Mouse (Mus musculus): ENCODE data around the gene Klhdc7b.

DNA sequence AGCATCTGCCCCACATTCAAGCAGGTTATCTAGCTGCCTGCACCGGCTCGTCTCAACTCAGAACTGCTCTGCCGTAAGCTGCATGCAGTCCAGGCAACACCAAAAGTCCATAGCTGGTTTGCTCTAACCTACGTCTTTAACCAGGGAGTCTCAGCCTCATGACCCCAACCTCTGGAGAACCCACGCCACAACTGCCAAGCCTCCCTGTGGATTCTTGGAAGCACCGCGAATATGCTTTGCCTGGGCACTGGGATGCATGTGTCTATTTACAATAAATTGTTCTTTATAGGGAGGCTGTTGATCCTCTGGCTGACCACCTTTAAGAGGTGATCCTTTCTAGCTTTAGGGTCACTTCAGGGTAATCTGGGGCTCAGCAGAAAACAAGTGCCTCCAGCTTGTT lies 12.2 kb upstream of the Klhdc7b start:
- TF ChIP-seq CTCF (conservative IDR thresholded peaks at IDR 0.05 in 1 of 2, IDR thresholded peaks at IDR 0.05 in 1 of 2; ENCODE audit: low read depth in 2 of 2, low read length in 2 of 2): no peak
- no peak for TF ChIP-seq TCF12 (IDR thresholded peaks at IDR 0.05; ENCODE audit: low read depth, low read length)
- TF ChIP-seq POLR2A (IDR thresholded peaks at IDR 0.05; ENCODE audit: low read depth, low read length): no peak
